Mouse (Mus musculus) brain, adult 2 months (tissue): ENCODE measurements around the gene Ncbp2.

ENCODE experiments used
- DNase-seq: peaks from one replicate; pipeline ENCODE4 v3.0.0; 2011; ENCODE audit warnings: low read depth, low spot score

Ncbp2 gene

DNA sequence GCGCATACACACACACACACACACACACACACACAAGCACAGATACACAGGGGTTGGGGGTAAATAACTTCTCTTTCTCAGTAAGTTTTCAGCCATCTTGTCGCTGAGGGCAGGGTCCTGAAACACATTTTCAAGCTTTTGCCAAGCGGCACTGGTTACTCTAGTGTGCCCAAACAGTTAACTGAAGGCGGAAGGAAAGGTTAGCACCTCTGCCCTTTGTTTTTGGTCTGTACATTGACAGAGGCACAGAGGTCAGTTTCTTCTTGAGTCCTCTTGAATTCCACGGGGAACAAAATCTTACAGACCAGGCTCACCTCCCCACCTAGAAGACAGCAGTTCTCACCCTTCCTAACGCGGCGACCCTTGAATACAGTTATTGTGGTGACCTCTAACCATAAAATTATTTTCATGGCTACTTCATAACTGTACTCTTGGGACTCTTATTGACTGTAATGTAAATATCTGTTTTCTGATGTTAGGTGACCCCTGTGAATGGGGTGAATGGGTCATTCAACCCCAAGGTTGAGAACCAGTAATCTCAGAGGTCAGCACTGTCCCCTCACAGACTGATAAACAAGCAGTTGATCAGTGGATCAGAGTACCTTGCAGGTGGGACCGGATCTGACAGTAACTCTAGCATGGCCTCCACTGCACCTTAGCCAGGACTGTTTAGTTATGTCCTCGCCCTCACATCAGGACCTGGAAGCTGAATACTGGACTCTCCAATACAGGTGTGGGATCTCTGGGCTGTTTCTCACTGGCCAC, 60.4 kb downstream of the Ncbp2 start:
- DNase-seq: no peak

- DNase-seq: peak; percentile 87
Observed at GRCm38 (mm10) chr16:32009913-32010312, 61.6 kb downstream of the Ncbp2 start.

GRCm38 (mm10) chr16:32010330-32010729, 62.0 kb downstream of the Ncbp2 start:
- DNase-seq: no peak
